Mouse (Mus musculus): ENCODE data around the gene Gm7324. TPM values are rescaled to one million over a fixed set of nuclear protein-coding genes. Genes with fewer than 3 reads are reported as not detected.

Gene Gm7324
- not detected for polyA plus RNA-seq (2014; fragmentation: Illumina TruSeq; extraction: RNeasy Lipid Tissue Mini Kit (QIAGEN cat#74804); ENCODE audit: low read depth, low replicate concordance)

GRCm38 (mm10) chr14:43697621-43698020 is at the start of gene Gm7324:
Gene Gm7324, plus strand, starts transcription at chr14:43697828.

GRCm38 (mm10) chr14:43677099-43677498 is 20.5 kb upstream of the Gm7324 start, which contains the start of gene Gm8165:
Gene Gm8165, minus strand, starts transcription at chr14:43677199.

GRCm38 (mm10) chr14:43727385-43727784 is 29.8 kb downstream of the Gm7324 start, which contains the start of gene Gm16506:
Gene Gm16506, minus strand, starts transcription at chr14:43727485.

GRCm38 (mm10) chr14:43747566-43747965 is 49.9 kb downstream of the Gm7324 start, which contains the start of gene Gm6526:
Gene Gm6526, plus strand, starts transcription at chr14:43747866.

Other genes with a start within 250 kb of the Gm7324 start
- gene Gm5799, start 154.3 kb upstream of the Gm7324 start, polyA plus RNA-seq (2014; fragmentation: Illumina TruSeq; extraction: RNeasy Lipid Tissue Mini Kit (QIAGEN cat#74804); ENCODE audit: low read depth, low replicate concordance) = not detected
- not detected for gene Gm17654, start 118.7 kb upstream of the Gm7324 start, polyA plus RNA-seq (2014; fragmentation: Illumina TruSeq; extraction: RNeasy Lipid Tissue Mini Kit (QIAGEN cat#74804); ENCODE audit: low read depth, low replicate concordance)
- gene Gm10375, start 89.8 kb upstream of the Gm7324 start, polyA plus RNA-seq (2014; fragmentation: Illumina TruSeq; extraction: RNeasy Lipid Tissue Mini Kit (QIAGEN cat#74804); ENCODE audit: low read depth, low replicate concordance) = not detected
- not detected for gene Gm8165, start 20.6 kb upstream of the Gm7324 start, polyA plus RNA-seq (2014; fragmentation: Illumina TruSeq; extraction: RNeasy Lipid Tissue Mini Kit (QIAGEN cat#74804); ENCODE audit: low read depth, low replicate concordance)
- gene Gm16506, start 29.7 kb downstream of the Gm7324 start, polyA plus RNA-seq (2014; fragmentation: Illumina TruSeq; extraction: RNeasy Lipid Tissue Mini Kit (QIAGEN cat#74804); ENCODE audit: low read depth, low replicate concordance) = not detected
- gene Gm6526, start 50.0 kb downstream of the Gm7324 start, polyA plus RNA-seq (2014; fragmentation: Illumina TruSeq; extraction: RNeasy Lipid Tissue Mini Kit (QIAGEN cat#74804); ENCODE audit: low read depth, low replicate concordance) = not detected
- not detected for gene Gm8180, start 86.9 kb downstream of the Gm7324 start, polyA plus RNA-seq (2014; fragmentation: Illumina TruSeq; extraction: RNeasy Lipid Tissue Mini Kit (QIAGEN cat#74804); ENCODE audit: low read depth, low replicate concordance)
- gene Ear1, start 177.7 kb downstream of the Gm7324 start, polyA plus RNA-seq (2014; fragmentation: Illumina TruSeq; extraction: RNeasy Lipid Tissue Mini Kit (QIAGEN cat#74804); ENCODE audit: low read depth, low replicate concordance) = not detected
- not detected for gene Ear10, start 225.7 kb downstream of the Gm7324 start, polyA plus RNA-seq (2014; fragmentation: Illumina TruSeq; extraction: RNeasy Lipid Tissue Mini Kit (QIAGEN cat#74804); ENCODE audit: low read depth, low replicate concordance)
- 1.8 TPM for gene Gm8113, start 227.6 kb downstream of the Gm7324 start, polyA plus RNA-seq (2014; fragmentation: Illumina TruSeq; extraction: RNeasy Lipid Tissue Mini Kit (QIAGEN cat#74804); ENCODE audit: low read depth, low replicate concordance)